Mouse (Mus musculus): ENCODE measurements around the gene Sulf2. TPM values are rescaled to one million over a fixed set of nuclear protein-coding genes. Genes with fewer than 3 reads are reported as not detected.

The Sulf2 gene
- 1.5 and 1.9 TPM in 2 replicates for polyA plus RNA-seq (2015; fragmentation: Nextera tagmentation; extraction: Ambion mirVana)

DNA sequence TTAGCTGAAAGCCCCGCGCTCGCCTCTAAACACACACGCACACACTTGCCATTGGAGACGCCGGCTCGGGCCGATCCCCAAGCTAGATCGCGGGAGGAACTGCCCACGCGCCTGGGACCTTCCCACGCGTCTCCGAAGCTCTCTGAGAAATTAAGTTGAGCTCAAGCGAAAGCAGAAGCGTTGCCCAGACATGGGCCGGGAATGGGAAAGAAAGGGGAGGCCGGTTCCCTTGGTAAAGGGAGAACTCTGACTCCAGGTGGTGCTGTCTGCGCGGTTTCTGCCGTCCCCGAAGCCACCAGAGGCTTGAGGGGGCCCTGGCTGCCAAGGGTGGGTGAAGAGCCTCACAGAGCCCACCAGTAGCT lies at the start of gene Sulf2:
TSS of gene Sulf2 (minus strand) at position 210 of the 362 bp plus-strand sequence.
- H3K4me1 ChIP-seq (replicated peaks) = peaks cover 12% of the 10 kb centered on the region; the same call in 1 of the 2 replicates
- no peaks in the 10 kb centered on the region for H3K36me3 ChIP-seq (replicated peaks)
- H3K4me3 ChIP-seq (replicated peaks) = peak within 1 kb of the TSS; percentile 47
- no peak for ATAC-seq (ENCODE audit: insufficient read depth)
- no peaks in the 10 kb centered on the region for H3K9me3 ChIP-seq (replicated peaks)
- H3K27ac ChIP-seq (replicated peaks) = no peak within 1 kb of the TSS
- no peak within 1 kb of the TSS for H3K9ac ChIP-seq
- WGBS (ENCODE audit: insufficient replicate concordance) = 1% methylated on average over 23 of the region's 23 CpGs
- peaks cover 67% of the 10 kb centered on the region for H3K27me3 ChIP-seq
- H3K4me2 ChIP-seq = peak within 1 kb of the TSS; percentile 70

DNA sequence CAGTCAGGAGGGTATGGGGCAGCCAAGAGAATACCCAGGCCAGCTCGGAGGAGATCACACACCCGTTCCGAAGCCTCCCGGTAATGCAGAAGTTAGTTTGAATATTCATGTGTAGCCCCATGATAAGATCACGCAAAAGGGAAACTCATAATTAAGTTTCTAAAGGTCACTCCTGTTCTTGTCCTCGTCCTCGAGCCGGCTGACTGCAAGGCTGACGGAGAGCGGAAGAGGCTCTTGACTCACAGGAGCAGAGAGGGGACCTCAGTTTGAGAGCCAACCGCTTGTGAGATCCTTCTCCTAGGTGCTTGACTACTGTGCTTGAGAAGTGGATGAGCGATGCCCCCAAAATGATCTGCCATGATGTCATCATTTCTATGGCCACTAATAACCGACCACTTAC lies 48.7 kb upstream of the Sulf2 start:
- H3K9me3 ChIP-seq (replicated peaks) = no peaks in the 10 kb centered on the region
- H3K9ac ChIP-seq = no peak overlapping the region
- H3K27me3 ChIP-seq = no peaks in the 10 kb centered on the region
- H3K4me1 ChIP-seq (replicated peaks) = no peaks in the 10 kb centered on the region
- H3K4me2 ChIP-seq = no peak overlapping the region
- H3K36me3 ChIP-seq (replicated peaks) = no peaks in the 10 kb centered on the region
- H3K4me3 ChIP-seq (replicated peaks) = no peak overlapping the region
- no peak overlapping the region for H3K27ac ChIP-seq (replicated peaks)
- ATAC-seq (ENCODE audit: insufficient read depth) = no peak
- 60% methylated on average over 13 of the region's 13 CpGs for WGBS (ENCODE audit: insufficient replicate concordance)

DNA sequence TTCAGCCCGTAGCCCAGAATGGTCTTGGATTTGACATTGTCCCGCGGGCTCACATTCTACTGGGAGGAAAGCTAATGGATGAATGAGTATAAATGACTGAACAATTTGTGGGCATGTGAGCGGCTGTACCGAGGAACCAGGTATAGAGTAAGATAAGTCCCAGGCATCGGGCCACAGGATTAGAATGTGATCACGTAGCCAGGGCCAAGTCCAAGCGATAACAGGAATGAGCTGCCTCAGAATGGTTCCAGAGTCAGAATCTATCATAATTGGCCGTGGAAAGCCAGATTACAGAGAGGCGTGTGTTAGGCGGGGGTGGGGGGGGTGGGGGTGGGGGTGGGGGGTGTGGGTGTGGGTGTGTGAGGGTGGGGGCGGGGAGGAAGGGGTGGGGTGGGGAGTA lies 48.2 kb upstream of the Sulf2 start:
- Histone ChIP-seq H3K9me3 (replicated peaks) (no peaks in the 10 kb centered on the region), H3K27ac (replicated peaks) (no peak overlapping the region), H3K9ac (no peak overlapping the region), H3K36me3 (replicated peaks) (no peaks in the 10 kb centered on the region), H3K27me3 (no peaks in the 10 kb centered on the region), H3K4me1 (replicated peaks) (no peaks in the 10 kb centered on the region), H3K4me2 (no peak overlapping the region), H3K4me3 (replicated peaks) (no peak overlapping the region)
- 69% methylated on average over 11 of the region's 12 CpGs for WGBS (ENCODE audit: insufficient replicate concordance)
- ATAC-seq (ENCODE audit: insufficient read depth) = no peak

DNA sequence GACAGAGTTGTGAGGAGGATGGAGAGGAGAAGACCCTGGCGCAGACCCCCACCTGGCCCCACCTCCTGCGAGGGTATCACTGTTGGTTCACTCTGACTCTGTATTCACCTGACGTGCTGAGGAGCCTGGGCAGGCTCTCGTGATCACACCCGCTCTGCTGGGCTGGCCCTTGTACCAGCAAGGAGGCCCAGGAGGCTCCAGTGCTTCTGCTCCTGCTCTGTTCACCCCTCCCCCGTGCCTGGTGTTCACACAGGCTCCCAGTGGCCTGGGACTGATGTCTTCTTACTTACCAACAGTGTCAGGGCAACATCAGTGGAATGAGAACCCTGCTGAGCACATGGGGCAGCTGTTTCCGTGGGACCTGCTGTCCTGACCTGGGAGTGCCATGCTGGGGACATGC lies 42.5 kb upstream of the Sulf2 start:
- Histone ChIP-seq H3K9ac (no peak overlapping the region), H3K27me3 (no peaks in the 10 kb centered on the region), H3K4me3 (replicated peaks) (no peak overlapping the region), H3K9me3 (replicated peaks) (no peaks in the 10 kb centered on the region), H3K27ac (replicated peaks) (no peak overlapping the region), H3K36me3 (replicated peaks) (no peaks in the 10 kb centered on the region), H3K4me2 (no peak overlapping the region), H3K4me1 (replicated peaks) (no peaks in the 10 kb centered on the region)
- ATAC-seq (ENCODE audit: insufficient read depth) = no peak
- 60% methylated on average over 7 of the region's 7 CpGs for whole genome bisulfite sequencing (ENCODE audit: insufficient replicate concordance)

DNA sequence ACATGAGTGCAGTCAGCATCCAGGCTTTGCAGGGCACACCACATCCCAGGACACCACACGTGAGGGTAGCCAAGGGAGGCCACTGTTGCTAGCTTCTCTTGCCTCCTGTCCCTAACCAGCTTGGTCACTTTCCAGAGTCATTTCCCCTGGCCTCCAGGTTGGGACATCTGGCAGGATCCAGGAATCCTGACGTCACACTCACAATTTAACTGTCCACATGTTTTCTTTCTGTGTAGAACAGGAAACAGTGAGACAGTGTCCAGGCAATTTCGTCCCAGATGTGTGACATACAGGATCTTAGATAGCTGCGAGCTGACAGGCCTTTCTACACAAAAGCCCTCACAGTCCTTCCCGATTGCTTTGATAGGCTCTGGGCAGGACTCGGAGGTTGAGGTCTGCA lies 41.6 kb upstream of the Sulf2 start:
- Histone ChIP-seq H3K36me3 (replicated peaks) (no peaks in the 10 kb centered on the region), H3K9me3 (replicated peaks) (no peaks in the 10 kb centered on the region), H3K4me1 (replicated peaks) (no peaks in the 10 kb centered on the region), H3K4me3 (replicated peaks) (no peak overlapping the region), H3K4me2 (no peak overlapping the region), H3K27me3 (no peaks in the 10 kb centered on the region), H3K9ac (no peak overlapping the region), H3K27ac (replicated peaks) (no peak overlapping the region)
- no peak for ATAC-seq (ENCODE audit: insufficient read depth)
- 38% methylated on average over 6 of the region's 6 CpGs for WGBS (ENCODE audit: insufficient replicate concordance)

DNA sequence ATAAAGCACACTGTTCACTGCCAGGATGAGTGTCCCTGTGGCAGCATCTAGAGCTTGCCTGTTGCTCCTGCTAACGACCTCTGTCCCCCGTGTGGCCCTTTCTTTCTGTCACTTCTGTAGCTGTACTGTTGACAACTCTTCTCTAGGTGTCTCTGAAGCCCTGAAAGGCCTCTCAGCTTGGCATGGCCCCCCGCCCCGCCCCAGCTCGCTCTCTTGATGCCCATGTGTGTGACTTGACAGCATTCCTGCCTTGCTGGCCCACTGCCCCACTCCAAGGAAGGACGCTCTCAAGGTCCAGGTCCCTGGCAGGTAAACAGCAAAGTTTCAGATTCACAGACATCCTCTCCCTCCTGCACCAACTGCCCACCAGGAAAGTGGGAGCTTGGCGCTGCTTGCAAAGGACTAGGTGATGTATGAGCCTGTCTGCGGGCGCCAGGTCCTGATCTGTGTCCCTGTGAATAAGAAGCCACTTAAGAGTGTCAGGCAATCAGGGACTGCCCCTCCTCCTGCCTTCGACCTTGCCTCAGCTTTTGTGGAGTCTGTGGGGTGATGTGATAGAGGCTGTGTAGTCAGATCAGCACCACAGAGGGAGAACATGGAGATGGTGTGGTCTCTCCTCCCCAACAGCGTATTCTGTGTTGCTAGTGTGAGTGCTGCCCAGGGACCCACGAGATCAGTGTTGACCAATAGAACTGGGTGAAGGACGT lies 40.8 kb upstream of the Sulf2 start:
- H3K4me3 ChIP-seq (replicated peaks) = no peak overlapping the region
- H3K36me3 ChIP-seq (replicated peaks) = no peaks in the 10 kb centered on the region
- no peaks in the 10 kb centered on the region for H3K27me3 ChIP-seq
- H3K27ac ChIP-seq (replicated peaks) = no peak overlapping the region
- H3K4me1 ChIP-seq (replicated peaks) = no peaks in the 10 kb centered on the region
- no peak overlapping the region for H3K9ac ChIP-seq
- H3K4me2 ChIP-seq = no peak overlapping the region
- 56% methylated on average over 13 of the region's 13 CpGs for WGBS (ENCODE audit: insufficient replicate concordance)
- no peak for ATAC-seq (ENCODE audit: insufficient read depth)
- no peaks in the 10 kb centered on the region for H3K9me3 ChIP-seq (replicated peaks)

DNA sequence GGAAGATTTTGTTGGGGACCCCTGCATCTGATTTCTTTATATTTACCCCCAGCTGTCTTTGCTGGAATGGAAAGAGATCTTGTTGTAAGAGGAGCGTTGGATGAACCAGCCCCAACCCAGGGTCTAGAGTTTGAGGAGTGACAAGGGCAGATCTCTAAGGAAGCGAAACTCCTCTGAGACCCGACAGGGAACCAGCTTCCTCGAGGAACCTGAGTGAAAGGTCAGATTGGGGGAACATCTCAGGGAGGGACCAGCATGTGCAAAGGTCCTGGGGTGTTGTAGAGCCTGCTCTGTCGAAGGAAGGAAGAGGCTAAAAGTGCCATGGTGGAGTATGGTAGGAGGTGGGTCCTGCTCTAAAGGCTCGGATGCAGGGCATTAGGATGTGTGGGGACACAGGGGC lies 39.6 kb upstream of the Sulf2 start:
- Histone ChIP-seq H3K4me3 (replicated peaks) (no peak overlapping the region), H3K27ac (replicated peaks) (no peak overlapping the region), H3K9ac (no peak overlapping the region), H3K36me3 (replicated peaks) (no peaks in the 10 kb centered on the region), H3K27me3 (no peaks in the 10 kb centered on the region), H3K4me2 (no peak overlapping the region), H3K4me1 (replicated peaks) (no peaks in the 10 kb centered on the region), H3K9me3 (replicated peaks) (no peaks in the 10 kb centered on the region)
- 52% methylated on average over 6 of the region's 6 CpGs for WGBS (ENCODE audit: insufficient replicate concordance)
- no peak for ATAC-seq (ENCODE audit: insufficient read depth)

DNA sequence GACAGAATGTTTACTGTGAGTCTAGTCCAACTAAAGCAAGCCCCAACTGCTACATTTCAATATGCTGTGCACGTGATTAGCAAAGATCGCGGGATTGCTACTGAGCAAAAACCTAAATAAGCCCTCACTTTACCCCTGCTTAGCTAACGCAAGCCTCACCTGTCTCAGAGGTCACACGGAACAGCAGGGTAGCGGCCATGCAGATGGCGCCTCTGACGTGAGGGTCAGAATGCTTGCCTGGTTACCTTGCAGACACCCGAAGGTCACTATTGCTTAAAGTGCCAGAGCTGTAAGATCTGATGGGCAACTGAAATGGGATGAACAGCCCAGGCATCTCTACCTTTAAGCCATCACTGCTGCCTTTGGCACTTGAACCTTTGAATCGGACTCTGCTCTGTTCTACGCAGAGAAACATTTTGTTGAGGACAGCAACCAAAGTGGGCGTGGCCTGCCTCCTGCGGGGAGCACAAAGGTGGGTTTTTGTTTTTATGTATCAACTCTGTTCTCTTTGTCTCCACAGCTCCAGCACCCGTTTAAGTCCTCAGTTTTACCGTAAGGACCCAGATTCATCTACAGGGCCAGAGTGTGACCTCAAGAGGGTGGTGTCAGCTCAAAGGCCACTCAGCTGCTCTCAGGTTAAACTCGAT lies 38.8 kb upstream of the Sulf2 start:
- Histone ChIP-seq H3K9ac (no peak overlapping the region), H3K27ac (replicated peaks) (no peak overlapping the region)
- WGBS (ENCODE audit: insufficient replicate concordance) = 62% methylated on average over 16 of the region's 16 CpGs

DNA sequence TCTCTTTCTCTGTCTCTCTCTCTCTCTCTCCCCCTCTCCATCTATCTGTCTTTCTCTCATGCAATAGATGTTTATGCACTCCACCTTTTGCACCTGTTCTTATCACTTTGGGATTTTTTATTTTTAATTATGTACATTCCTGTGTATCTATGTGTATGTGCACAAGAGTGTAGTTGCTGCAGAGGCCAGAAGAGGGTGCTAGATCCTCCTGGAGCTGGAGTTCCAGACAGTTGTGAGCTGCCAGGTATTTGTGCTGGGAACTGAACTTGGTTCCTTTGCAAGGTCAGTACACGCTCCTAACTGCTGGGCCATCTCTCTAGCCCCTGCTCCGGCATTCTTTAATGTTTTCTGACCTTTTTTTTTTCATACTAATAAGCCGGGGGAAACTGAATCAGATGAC lies 38.0 kb upstream of the Sulf2 start:
- 72% methylated on average over 3 of the region's 3 CpGs for WGBS (ENCODE audit: insufficient replicate concordance)
- H3K9ac ChIP-seq = no peak overlapping the region
- no peaks in the 10 kb centered on the region for H3K9me3 ChIP-seq (replicated peaks)
- no peak overlapping the region for H3K4me3 ChIP-seq (replicated peaks)
- H3K27ac ChIP-seq (replicated peaks) = no peak overlapping the region
- ATAC-seq (ENCODE audit: insufficient read depth) = no peak
- H3K4me1 ChIP-seq (replicated peaks) = no peaks in the 10 kb centered on the region
- no peak overlapping the region for H3K4me2 ChIP-seq
- H3K36me3 ChIP-seq (replicated peaks) = no peaks in the 10 kb centered on the region
- no peaks in the 10 kb centered on the region for H3K27me3 ChIP-seq

More for the DNA sequence above, 38.8 kb upstream of the Sulf2 start:
- Histone ChIP-seq H3K9me3 (replicated peaks) (no peaks in the 10 kb centered on the region), H3K36me3 (replicated peaks) (no peaks in the 10 kb centered on the region), H3K4me2 (no peak overlapping the region), H3K27me3 (no peaks in the 10 kb centered on the region), H3K4me3 (replicated peaks) (no peak overlapping the region), H3K4me1 (replicated peaks) (no peaks in the 10 kb centered on the region)
- no peak for ATAC-seq (ENCODE audit: insufficient read depth)

DNA sequence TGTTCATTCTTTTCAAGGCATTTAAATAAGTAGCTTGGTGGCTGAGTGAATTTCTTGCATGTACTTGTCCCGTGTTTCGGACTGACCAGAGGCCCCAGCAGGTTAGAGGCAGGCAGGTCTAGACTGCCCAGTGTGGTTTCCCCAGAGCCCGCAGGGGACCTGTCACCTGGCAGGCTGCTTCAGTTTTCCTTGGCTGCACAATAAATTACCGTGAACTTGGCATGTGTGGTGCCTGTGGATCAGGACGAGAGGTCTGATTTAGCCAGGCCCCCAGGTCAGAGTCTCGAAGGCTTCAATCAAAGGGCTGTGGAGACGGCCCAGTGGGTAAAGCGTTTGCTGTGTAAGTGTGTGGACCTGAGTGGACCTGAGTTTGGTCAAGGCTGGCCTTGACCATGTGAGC lies 35.4 kb upstream of the Sulf2 start:
- Histone ChIP-seq H3K27ac (replicated peaks) (no peak overlapping the region), H3K9me3 (replicated peaks) (no peaks in the 10 kb centered on the region), H3K4me1 (replicated peaks) (no peaks in the 10 kb centered on the region), H3K9ac (no peak overlapping the region), H3K27me3 (no peaks in the 10 kb centered on the region), H3K4me2 (no peak overlapping the region), H3K36me3 (replicated peaks) (no peaks in the 10 kb centered on the region), H3K4me3 (replicated peaks) (no peak overlapping the region)
- ATAC-seq (ENCODE audit: insufficient read depth) = no peak
- 64% methylated on average over 8 of the region's 8 CpGs for WGBS (ENCODE audit: insufficient replicate concordance)

DNA sequence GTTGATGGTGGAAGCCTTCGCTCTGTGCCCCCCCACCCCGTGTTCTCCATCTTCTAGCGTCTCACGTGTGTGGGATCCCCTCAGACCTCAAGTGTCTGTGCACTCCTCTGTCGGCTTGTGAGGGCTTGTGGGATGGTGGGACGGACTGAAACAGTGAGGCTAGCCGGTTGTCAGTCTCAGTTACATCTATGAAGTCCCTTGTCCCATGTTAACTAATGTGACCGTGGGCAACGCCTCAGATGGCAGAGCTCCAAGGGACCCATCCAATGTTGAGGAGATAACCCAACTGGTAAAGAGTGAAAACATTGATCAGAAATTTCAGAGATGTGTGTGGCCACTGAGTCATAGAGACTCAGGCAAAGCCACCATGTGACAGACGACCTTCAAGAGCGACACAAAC lies 33.7 kb upstream of the Sulf2 start:
- Histone ChIP-seq H3K9ac (no peak overlapping the region), H3K36me3 (replicated peaks) (no peaks in the 10 kb centered on the region), H3K4me2 (no peak overlapping the region), H3K4me3 (replicated peaks) (no peak overlapping the region), H3K9me3 (replicated peaks) (no peaks in the 10 kb centered on the region), H3K27me3 (no peaks in the 10 kb centered on the region), H3K4me1 (replicated peaks) (no peaks in the 10 kb centered on the region), H3K27ac (replicated peaks) (no peak overlapping the region)
- 73% methylated on average over 11 of the region's 11 CpGs for WGBS (ENCODE audit: insufficient replicate concordance)
- no peak for ATAC-seq (ENCODE audit: insufficient read depth)

All from liver, embryonic 15.5 days (tissue).